Mouse (Mus musculus) brain, embryonic 14.5 days (tissue): ENCODE data around the gene Nip7. TPM values are rescaled to one million over a fixed set of nuclear protein-coding genes. Genes with fewer than 3 reads are reported as not detected.
A peak's percentile ranks its signal among the peaks of the same experiment; 100 is the strongest.
"Not testable (repeated sequence)": the region's sequence is repeated elsewhere in the genome, so short reads cannot be mapped to it uniquely, and the experiment has no call there.

Experiments
- DNase-seq: peaks from one replicate; pipeline ENCODE4 v3.0.0-alpha.2; 2011; ENCODE audit warnings: low read depth
- CTCF ChIP-seq: fragments of 200-500 bp; IDR thresholded peaks from 2 replicates; pipeline ENCODE4 v1.5.1; 2012; ENCODE audit warnings: inconsistent platforms, mild to moderate bottlenecking, moderate library complexity, borderline replicate concordance; ENCODE audit not compliant: insufficient read depth, insufficient read length; ENCODE audit errors: extremely low read depth
- POLR2A ChIP-seq: fragments of 200-500 bp; IDR thresholded peaks from 2 replicates; pipeline ENCODE4 v1.6.1; 2012; ENCODE audit warnings: mild to moderate bottlenecking, inconsistent platforms, borderline replicate concordance; ENCODE audit not compliant: poor library complexity, insufficient read depth, insufficient read length, severe bottlenecking; ENCODE audit errors: extremely low read depth
- polyA plus RNA-seq: library from polyadenylated mRNA; depleted of rRNA; stranded (reverse); fragments of >200 nt; gene quantifications from 2 replicates; pipeline ENCODE4 v1.2.3, GENCODE M21; 2012

Gene Nip7
- polyA plus RNA-seq, 1 experiment: 50.6 TPM

DNA sequence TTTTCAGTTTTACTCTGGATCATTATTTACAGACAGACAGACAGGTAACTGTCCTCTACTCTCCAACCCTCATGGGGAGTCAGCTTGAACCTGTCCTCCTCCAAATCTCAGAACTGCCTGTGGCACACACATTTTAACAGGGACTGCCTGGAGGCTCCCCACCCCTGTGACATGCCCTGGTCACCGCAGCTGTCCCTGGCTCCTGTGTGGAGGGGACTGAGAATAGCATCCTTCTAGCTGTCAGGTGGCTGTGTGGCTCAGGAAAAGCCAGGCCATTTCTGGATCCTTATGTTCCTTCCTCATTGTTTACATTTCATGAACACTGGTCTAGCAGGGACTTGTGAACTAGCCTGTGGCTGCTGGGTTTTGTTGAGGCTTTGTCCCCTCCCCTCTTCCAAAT, 17.5 kb downstream of the Nip7 start:
- no peak for DNase-seq
- TF ChIP-seq CTCF: no peak

DNA sequence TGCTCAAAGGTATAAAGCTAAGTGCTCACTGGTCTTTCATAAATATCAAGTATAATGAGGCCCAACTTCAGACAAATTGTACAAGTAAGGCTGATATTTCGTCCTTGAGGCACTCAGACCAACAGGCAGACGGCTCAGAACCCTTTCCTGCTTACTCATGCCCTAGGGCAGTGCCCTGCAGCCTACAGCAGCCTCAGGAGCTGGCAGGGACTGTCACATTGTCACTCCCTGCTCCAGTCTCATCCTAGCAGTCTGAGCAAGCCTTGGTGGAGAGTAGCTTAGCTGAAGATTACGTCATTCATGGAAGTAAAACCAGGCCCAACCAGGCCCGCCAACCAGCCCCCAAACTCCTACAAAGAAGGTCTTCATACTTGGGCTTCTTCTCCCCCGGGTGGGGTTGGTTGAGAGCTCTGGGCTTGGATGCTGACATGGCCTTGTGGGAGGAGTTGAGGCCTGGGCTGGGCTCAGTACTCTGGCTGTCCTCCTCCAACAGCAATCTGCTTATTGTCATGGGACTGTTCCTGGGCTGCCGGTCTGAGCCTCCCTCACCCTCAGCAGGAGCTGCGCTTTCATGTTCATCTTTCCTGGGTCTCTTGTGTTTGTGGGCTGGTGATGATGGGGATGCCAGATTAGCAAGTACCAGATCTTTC, 19.7 kb downstream of the Nip7 start:
- DNase-seq: no peak
- no peak for TF ChIP-seq CTCF
- no peak for TF ChIP-seq POLR2A

DNA sequence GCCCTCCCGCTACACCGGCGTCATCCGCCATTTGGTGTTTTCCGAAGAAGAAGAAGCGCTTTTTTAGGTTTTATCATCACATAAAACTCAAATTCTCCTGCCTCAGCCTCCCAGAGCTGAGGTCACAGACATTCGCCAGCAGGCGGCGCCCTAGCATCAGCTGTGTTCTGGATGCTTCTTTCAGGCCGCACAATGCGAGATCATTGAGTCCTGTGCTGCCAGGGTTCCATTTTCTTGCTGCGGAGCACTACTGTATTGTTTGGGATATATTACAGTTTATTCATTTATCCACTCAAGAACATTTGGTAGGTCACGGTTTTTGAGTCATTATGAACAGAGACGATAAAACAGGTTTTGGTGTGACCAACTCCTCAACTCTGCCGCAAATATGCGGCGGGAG, 28.7 kb downstream of the Nip7 start:
- TF ChIP-seq POLR2A (no peak), CTCF (peak; percentile 24; the same call in 1 of the 2 replicates)
- DNase-seq: no peak

DNA sequence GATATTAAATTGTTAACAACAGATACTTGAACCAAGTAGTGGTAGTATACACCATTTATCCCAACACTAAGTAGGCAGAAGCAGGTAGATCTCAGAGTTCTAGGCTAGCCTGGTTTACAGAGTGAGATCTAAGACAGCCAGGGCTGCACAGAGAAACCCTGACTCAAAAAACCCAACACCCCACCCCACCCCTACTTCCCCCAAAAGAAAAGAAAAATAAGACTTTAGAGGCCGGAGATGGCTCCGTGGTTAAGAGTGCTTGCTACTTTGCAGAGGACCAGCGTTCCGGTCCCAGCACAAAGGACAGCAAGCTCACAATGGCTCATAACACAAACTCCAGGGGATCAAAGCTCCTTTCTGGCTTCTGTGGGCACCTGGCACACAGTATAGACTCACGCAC, 29.3 kb downstream of the Nip7 start:
- no peak for TF ChIP-seq CTCF
- TF ChIP-seq POLR2A: no peak

DNA sequence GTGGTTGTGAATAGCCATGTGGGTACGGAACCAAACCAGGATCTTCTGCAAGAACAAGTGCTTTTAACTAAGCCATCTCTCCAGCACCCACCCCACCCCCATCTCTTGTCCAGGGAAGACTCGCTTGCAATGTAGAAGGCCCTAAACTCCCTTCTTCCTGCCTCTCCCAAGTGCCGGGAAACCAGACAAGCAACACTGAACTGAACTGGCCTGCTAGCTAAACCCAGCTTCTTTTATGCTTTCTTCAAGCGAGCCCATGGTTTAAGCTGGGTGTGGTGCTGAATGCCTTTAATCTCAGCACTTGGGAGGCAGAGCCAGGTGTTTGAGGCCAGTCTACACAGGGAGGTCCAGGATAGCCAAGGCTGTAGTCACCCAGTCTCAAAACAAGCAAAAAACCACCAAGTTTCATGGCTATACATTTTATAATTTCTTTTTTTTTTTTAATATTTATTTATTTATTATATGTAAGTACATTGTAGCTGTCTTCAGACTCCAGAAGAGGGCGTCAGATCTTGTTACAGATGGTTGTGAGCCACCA, 31.9 kb downstream of the Nip7 start:
- TF ChIP-seq POLR2A (no peak), CTCF (no peak)
- no peak for DNase-seq

More for the DNA sequence above, 29.3 kb downstream of the Nip7 start:
- DNase-seq: no peak

DNA sequence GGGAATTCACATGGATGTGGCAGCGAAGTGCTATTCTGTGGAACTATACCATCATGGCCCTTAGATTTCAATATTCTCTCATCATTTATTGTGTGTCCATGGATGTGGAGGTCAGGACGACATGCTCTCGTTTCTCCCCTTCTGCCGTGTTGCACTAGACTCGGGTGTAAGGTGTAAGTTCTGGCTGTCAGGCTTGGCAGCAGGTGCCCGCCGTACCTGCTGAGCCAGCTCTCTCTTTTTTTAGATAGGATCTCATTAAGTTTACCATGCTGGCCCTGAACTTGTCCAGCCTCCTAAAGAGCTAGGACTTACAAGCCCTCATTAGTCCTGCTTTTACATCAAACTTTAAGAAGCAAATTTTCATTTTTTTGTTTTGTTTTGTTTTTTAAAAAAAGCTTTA, 33.9 kb downstream of the Nip7 start:
- TF ChIP-seq CTCF: no peak
- TF ChIP-seq POLR2A: no peak
- DNase-seq: no peak

DNA sequence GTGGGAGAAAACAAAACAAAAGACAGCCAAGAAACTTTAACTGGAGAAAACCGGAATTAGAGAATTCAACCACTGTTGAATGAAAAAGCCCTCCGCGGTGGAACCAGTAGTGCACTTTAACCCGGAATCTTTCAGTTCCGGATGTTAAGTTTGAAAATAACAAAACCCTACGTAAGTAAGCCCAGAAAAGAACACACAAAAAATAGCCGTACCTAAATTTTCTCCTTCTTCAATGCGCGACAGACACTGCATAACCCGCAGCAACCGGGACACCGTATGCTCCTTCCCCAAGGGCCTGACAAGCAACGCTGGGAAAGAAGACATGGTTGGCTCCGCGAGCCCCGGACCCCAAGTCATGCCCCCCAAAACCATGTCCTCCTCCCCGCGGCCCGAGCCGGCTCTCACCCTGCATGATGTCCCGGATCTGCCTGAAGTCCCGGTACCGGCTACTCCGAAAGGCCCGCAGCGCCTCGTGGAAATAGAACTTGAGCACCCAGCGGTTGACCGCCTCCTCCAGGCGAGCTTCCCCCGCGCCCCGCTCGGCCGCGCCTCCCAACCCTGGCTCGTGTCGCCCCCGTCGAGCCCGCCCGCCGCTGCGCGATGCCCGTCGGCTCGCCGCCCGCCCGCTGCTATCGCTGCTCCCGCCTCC, 39.2 kb downstream of the Nip7 start:
- no peak for TF ChIP-seq POLR2A
- TF ChIP-seq CTCF: no peak
- peak; percentile 53 for DNase-seq

DNA sequence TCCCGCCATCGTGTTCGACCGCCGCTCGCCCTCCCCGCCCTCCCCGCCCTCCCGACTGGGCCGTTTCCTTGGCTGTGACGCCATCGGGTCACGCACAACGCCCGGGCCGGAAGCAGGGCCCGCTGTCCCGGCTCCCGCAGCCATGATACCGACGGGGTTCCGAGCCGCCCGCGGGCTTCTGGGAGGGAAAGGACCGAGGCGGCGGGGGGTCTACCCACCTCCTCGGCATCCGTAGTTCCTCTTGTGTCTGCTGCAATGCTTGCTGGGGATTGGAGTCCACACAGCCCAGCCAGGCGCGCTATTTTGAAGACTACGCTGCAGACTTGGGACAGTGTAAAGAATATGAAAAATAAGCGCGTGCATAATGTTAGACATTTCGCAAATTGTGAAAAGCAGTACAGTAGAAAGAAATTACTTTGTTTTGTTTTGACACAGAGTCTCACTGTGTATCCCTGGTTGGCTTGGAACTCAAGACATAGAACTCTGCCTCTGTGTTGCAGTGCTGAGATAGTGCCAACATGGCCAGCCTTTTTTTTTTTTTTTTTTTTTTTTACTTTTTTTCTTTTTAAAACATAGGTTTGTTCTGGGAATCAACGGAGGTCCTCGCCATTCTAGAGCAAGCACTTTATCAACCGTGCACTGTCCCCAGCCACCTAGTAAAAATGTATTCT, 39.8 kb downstream of the Nip7 start, which contains the start of gene Terf2:
Terf2 (minus strand) TSS at position 182 of the 671 bp plus-strand sequence.
- TF ChIP-seq POLR2A (peak; percentile 63; the same call in 1 of the 2 replicates), CTCF (no peak)
- DNase-seq: peak; percentile 98

DNA sequence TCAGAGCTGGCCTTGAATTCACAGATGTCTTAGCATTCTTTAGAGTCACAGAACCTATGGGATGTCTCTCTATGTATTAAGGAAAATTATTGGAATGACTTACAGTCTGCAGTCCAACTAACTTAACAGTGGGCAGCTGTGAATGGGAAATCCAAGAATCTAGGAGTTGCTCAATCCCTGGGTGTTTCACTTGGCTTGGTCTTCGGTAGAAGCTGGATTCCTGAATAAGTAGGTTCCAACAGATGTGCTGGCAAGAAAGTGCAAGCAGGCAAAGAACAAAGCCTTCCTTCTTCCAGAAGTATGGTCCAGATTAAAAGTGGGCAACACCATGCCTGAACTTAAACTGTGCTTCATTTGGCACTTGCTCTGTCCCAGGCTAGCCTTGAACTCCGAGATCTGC, 44.0 kb downstream of the Nip7 start:
- no peak for DNase-seq

DNA sequence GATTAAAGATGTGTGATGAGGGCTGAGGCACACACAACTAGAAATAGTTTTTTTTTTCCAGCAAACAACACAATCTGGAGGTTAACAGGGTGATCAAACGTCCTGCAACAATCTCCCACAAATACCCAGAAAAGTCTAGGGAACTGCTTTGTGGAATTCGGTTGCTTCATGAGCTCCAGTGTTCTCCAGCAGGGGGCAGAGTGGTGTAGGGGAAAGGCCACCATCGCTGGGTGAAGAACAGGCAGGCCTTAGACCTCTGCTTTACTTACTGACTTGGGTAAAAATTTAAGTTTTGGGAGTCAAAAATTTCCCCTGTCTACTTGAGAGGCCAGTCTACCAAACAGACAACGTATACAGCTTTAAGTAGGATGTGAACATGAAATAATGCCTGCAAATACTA, 47.9 kb downstream of the Nip7 start:
- peak; percentile 74 for DNase-seq
- TF ChIP-seq POLR2A (no peak), CTCF (peak; percentile 92)

More for the DNA sequence above, 44.0 kb downstream of the Nip7 start:
- TF ChIP-seq CTCF (no peak), POLR2A (no peak)

DNA sequence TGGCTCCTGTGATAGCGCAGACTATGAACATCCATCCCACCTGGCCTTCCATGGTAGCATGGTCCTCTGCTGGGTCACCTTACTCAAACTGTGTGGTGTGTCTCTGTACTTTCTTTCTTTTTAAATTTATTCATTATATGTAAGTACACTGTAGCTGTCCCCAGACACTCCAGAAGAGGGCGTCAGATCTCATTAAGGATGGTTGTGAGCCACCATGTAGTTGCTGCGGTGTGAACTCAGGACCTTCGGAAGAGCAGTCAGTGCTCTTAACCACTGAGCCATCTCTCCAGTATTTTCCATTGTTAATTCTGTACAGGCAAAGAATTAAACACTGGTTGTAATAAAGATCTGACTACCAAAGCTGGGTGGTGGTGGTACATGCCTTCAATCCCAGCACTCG, 51.4 kb downstream of the Nip7 start:
- not testable (repeated sequence) for DNase-seq

DNA sequence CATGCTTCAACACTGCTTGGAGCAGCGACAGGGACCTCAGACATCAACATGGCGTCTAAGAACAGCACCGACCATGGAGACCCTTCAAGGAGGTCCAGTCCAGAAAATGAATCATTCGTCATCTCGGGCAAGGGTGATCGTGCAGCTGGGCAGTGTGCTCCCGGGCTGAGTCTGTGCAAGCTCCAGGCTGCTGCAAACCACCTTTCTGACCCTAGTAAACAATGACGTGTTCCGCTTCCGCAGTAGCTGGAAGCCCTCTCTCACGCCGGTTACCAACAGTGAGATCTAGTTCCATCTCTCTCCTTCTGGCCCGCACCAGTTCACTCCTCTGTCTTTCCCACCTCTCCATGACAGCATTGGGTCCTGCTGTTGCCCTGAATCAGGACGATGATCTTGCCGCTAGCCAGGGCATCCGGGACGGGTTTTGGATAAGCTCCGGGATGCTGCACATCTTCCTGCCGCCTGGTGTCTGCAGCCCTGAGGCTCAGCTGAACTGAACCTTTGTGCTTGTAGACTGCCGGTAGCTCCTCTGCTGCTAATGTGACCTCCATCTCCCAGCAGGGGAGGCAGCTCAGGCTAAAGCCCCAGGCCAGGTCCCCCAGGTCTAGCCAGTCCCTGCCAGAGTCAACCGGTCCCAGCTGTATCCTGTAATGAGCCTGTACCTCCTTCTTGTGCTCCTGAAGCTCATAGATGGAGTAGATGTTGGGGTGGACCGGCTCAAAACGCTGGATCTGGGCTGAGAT, 52.5 kb downstream of the Nip7 start:
- TF ChIP-seq CTCF (no peak), POLR2A (no peak)
- DNase-seq: no peak
